Mouse (Mus musculus) midbrain, embryonic 15.5 days (tissue): ENCODE data around the gene Fbxw2. TPM values are rescaled to one million over a fixed set of nuclear protein-coding genes. Genes with fewer than 3 reads are reported as not detected.
"Not testable (repeated sequence)": the region's sequence is repeated elsewhere in the genome, so short reads cannot be mapped to it uniquely, and the experiment has no call there.

Experiments used
- ATAC-seq: fragments of 200-750 bp; cut with Nextera tagmentation; replicated peaks from 2 replicates; pipeline ENCODE4 v1.8.0; 2017; ENCODE audit warnings: moderate TSS enrichment
- H3K27ac ChIP-seq: fragments of 300-500 bp; sonication (generic); 2 replicates; pipeline ENCODE4 v1.5.1; 2015; ENCODE audit warnings: mild to moderate bottlenecking, inconsistent platforms
- H3K27me3 ChIP-seq: fragments of 300-500 bp; sonication (generic); replicated peaks from 2 replicates; pipeline ENCODE4 v1.6.1; 2015; ENCODE audit warnings: inconsistent platforms
- H3K36me3 ChIP-seq: fragments of 300-500 bp; sonication (generic); replicated peaks from 2 replicates; pipeline ENCODE4 v1.6.1; 2015; ENCODE audit warnings: inconsistent platforms
- H3K4me1 ChIP-seq: fragments of 300-500 bp; sonication (generic); 2 replicates; pipeline ENCODE4 v1.6.1; 2015; ENCODE audit warnings: inconsistent platforms
- H3K4me2 ChIP-seq: fragments of 300-500 bp; sonication (generic); 2 replicates; pipeline ENCODE4 v1.6.1; 2015; ENCODE audit warnings: inconsistent platforms, mild to moderate bottlenecking, moderate library complexity
- H3K4me3 ChIP-seq: fragments of 300-500 bp; sonication (generic); 2 replicates; pipeline ENCODE4 v1.5.1; 2015; ENCODE audit warnings: mild to moderate bottlenecking, inconsistent platforms
- H3K9ac ChIP-seq: fragments of 300-500 bp; sonication (generic); 2 replicates; pipeline ENCODE4 v1.6.1; 2015; ENCODE audit warnings: mild to moderate bottlenecking, inconsistent platforms
- H3K9me3 ChIP-seq: fragments of 300-500 bp; sonication (generic); 2 replicates; pipeline ENCODE4 v1.6.1; 2016; ENCODE audit warnings: inconsistent platforms
- WGBS: fragments of 180-500 bp; shearing (Covaris S2); methylation state at CpG from one replicate; pipeline ENCODE4 v1.1.7; 2015; ENCODE audit warnings: mixed read lengths; 5-methylcytosine and 5-hydroxymethylcytosine counted together
- polyA plus RNA-seq: library from polyadenylated mRNA; unstranded; fragments of >200 nt; fragmentation: Nextera tagmentation; extraction: Ambion mirVana; gene quantifications from 2 replicates; pipeline ENCODE4 v1.2.1, GENCODE M21; 2015

The Fbxw2 gene
- polyA plus RNA-seq, 1 experiment from 2014 or later = 107 TPM

DNA sequence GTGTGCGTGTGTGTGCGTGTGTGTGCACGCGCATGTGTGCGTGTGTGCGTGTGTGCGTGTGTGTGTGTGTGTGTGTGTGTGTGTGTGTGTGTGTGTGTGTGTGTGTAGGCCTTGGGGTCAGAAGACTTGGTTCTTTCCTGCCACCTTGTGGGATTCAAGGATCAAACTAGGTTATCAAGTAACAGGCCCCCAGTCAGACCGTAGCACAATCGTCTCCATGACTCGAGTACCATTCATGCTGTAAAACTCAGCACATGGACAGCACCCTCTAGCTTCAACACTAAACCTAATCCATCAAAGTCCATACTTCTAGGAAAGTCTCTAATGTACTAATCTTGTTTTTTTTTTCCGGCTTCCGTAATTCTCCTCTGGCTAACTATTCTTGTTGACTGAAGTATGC is 61.3 kb downstream of the Fbxw2 start:
- H3K4me2 ChIP-seq = no peak overlapping the region
- no peaks in the 10 kb centered on the region for H3K9me3 ChIP-seq
- H3K4me1 ChIP-seq = no peaks in the 10 kb centered on the region
- H3K4me3 ChIP-seq = no peak overlapping the region
- H3K36me3 ChIP-seq = no peaks in the 10 kb centered on the region
- no peak overlapping the region for H3K9ac ChIP-seq
- no peak overlapping the region for H3K27ac ChIP-seq
- no peaks in the 10 kb centered on the region for H3K27me3 ChIP-seq
- 87% methylated on average over 5 of the region's 12 CpGs for WGBS
- no peak for ATAC-seq

DNA sequence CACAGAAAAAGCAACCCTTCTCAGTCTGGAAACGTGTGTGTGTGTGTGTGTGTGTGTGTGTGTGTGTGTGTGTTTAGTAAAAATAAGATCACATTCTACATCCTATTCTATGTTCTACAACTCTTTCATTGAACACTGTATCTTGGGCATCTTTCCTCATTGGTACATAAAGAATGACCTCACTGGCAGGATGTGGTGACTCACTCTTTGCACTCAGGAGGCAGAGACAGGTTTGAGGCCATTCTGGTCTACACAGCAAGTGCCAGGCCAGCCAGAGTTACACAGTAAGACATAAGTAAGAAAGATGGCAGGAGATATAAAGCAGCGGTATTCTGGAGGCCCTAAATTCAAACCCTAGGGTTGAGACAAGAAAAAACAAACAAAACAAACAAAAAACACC is 63.2 kb downstream of the Fbxw2 start:
- Histone ChIP-seq H3K27me3 (no peaks in the 10 kb centered on the region), H3K27ac (no peak overlapping the region), H3K4me3 (no peak overlapping the region), H3K4me2 (no peak overlapping the region), H3K4me1 (no peaks in the 10 kb centered on the region), H3K36me3 (no peaks in the 10 kb centered on the region), H3K9ac (no peak overlapping the region), H3K9me3 (no peaks in the 10 kb centered on the region)
- 58% methylated on average over 2 of the region's 2 CpGs for WGBS
- ATAC-seq = no peak

DNA sequence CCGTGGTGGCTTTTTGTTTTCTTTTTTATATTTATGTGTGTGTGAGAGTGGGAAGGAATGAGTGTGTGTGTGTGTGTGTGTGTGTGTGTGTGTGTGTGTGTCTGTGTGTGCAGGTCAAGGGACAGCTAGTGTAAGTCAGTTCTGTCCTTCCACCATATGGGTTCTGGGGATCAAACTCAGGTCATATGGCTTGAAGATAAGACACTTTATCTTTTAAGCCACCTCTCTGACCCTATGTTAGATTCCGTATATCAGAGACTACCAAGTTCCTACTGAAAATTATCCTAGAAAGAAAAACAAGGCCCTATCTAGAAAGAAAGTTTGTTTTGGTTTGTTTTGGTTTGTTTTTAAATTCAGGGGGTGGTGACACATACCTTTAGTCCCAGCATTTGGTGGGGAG is 63.9 kb downstream of the Fbxw2 start:
- 93% methylated on average over 2 of the region's 2 CpGs for WGBS
- Histone ChIP-seq H3K27ac (no peak overlapping the region), H3K4me1 (no peaks in the 10 kb centered on the region), H3K36me3 (no peaks in the 10 kb centered on the region), H3K4me3 (no peak overlapping the region), H3K9me3 (no peaks in the 10 kb centered on the region), H3K27me3 (no peaks in the 10 kb centered on the region), H3K4me2 (no peak overlapping the region), H3K9ac (no peak overlapping the region)
- no peak for ATAC-seq

DNA sequence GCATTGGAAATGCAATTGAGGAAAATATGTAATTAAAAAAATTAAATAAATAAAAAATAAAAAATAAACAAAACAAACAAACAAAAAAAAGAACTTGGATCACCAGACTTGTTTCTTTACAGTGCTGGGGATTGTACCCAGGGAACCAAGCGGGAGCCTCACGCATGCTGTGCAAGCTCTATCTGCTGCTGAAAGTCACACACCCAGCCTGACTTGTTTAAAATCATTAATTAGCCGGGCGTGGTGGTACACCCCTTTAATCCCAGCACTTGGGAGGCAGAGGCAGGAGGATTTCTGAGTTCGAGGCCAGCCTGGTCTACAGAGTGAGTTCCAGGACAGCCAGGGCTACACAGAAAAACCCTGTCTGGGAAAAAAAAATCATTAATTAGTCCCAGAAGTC is 64.8 kb downstream of the Fbxw2 start:
- not testable (repeated sequence) for H3K36me3 ChIP-seq, H3K4me1 ChIP-seq, H3K4me3 ChIP-seq, ATAC-seq, H3K4me2 ChIP-seq, H3K9me3 ChIP-seq, H3K9ac ChIP-seq, H3K27me3 ChIP-seq, H3K27ac ChIP-seq
- 90% methylated on average over 5 of the region's 5 CpGs for WGBS

DNA sequence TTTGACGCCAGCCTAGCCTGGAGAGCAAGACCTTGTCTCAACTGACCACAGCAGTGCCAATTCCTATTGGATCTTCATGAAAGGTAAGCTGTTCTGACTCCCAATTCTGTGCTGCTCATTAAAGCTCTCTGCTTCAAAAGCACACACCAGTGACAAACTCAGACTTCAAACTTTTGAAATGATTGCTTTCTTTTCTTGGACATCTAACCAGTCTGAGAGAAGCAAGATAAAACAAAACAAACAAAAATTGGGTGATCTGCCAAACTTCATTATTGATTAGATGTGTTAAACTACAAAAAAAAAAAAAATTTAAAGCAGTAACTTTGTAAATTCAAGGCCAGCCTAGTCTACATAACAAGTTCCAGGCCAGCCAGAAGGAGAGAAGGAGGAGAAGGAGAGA is 68.8 kb downstream of the Fbxw2 start:
- Histone ChIP-seq H3K4me1 (peaks cover 12% of the 10 kb centered on the region), H3K4me2 (no peak overlapping the region), H3K9me3 (no peaks in the 10 kb centered on the region), H3K36me3 (no peaks in the 10 kb centered on the region), H3K27ac (no peak overlapping the region), H3K27me3 (no peaks in the 10 kb centered on the region), H3K9ac (no peak overlapping the region), H3K4me3 (no peak overlapping the region)
- no peak for ATAC-seq
- 84% methylated on average over 1 of the region's 1 CpGs for WGBS

DNA sequence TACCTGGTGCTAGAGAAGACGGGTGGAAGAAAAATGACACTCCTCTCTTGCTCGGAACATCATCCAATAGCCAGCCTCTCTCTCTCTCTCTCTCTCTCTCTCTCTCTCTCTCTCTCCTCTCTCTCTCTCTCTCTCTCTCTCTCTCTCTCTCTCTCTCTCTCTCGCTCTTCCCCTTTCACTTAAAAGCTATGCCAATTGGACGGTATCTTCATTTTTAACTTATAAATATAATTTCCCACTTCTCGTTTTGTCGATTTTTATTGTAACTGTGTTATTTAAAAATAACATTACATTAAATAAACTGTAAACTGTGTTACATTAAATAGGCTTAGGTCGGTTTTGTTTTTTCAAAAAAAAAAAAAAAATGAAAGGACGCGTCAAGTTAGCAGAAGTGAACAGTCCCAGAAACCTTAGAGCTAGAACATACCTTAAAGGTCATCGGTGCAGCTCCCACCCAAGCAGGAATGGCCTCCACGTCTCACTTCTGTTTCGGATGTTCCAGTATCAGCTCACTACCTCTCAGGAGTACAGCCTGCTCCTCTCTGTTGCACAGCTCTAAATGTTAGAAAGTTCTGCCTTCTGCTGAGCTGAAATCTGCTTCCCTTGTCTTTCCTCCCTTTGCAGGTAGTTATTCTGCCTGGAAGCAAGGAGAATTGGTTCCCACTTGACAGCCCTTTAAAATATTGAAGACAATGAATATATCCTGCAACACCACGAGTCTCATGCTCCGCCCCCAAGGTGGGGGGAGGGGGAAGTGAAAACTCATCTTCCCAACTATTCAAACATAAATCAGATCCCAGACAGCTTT is 71.4 kb downstream of the Fbxw2 start, which contains the start of gene Gapvd1:
Gapvd1 (minus strand) TSS at position 682 of the 808 bp plus-strand sequence.
- H3K27me3 ChIP-seq = no peaks in the 10 kb centered on the region
- no peaks in the 10 kb centered on the region for H3K9me3 ChIP-seq
- H3K27ac ChIP-seq = peak within 1 kb of the TSS; percentile 96
- under 1% methylated on average over 13 of the region's 14 CpGs for WGBS
- no peaks in the 10 kb centered on the region for H3K36me3 ChIP-seq
- no peak; the same call in 1 of the 2 replicates for ATAC-seq
- peaks cover 27% of the 10 kb centered on the region for H3K4me1 ChIP-seq
- peak within 1 kb of the TSS; percentile 57 for H3K4me2 ChIP-seq
- peak within 1 kb of the TSS; percentile 96 for H3K4me3 ChIP-seq
- H3K9ac ChIP-seq = peak within 1 kb of the TSS; percentile 98

Other genes starting within 250 kb of the Fbxw2 start
- gene Gapvd1, start 71.1 kb downstream of the Fbxw2 start, polyA plus RNA-seq = 112 and 123 TPM in 2 replicates
- gene Hspa5, start 54.3 kb downstream of the Fbxw2 start, polyA plus RNA-seq = 418 and 429 TPM in 2 replicates
- gene Rabepk, start 26.4 kb downstream of the Fbxw2 start, polyA plus RNA-seq = 23.2 and 24.5 TPM in 2 replicates
- 0.17 TPM in 1 of 2 replicates, not detected in the other for gene Gm34653, start 6.7 kb upstream of the Fbxw2 start, polyA plus RNA-seq
- gene Cutal, start 48.1 kb upstream of the Fbxw2 start, polyA plus RNA-seq = 0.26 and 0.40 TPM in 2 replicates
- 101 and 102 TPM in 2 replicates for gene Psmd5, start 48.7 kb upstream of the Fbxw2 start, polyA plus RNA-seq
- 1.5 and 2.1 TPM in 2 replicates for gene Phf19, start 87.7 kb upstream of the Fbxw2 start, polyA plus RNA-seq
- 3.6 and 3.8 TPM in 2 replicates for gene Traf1, start 135.5 kb upstream of the Fbxw2 start, polyA plus RNA-seq
- 1.1 and 1.2 TPM in 2 replicates for gene Hc, start 235.1 kb upstream of the Fbxw2 start, polyA plus RNA-seq